Mouse (Mus musculus): ENCODE data around the gene Atxn3. TPM values are rescaled to one million over a fixed set of nuclear protein-coding genes. Genes with fewer than 3 reads are reported as not detected.

The Atxn3 gene
- total RNA-seq, 1 experiment: 23.0 TPM

- TF ChIP-seq ZC3H11A (IDR thresholded peaks at IDR 0.05; ENCODE audit: borderline replicate concordance, low read depth, low read length) (no peak), ZNF384 (IDR thresholded peaks at IDR 0.05; ENCODE audit: low read depth, low read length) (no peak), MAFK (IDR thresholded peaks at IDR 0.05; ENCODE audit: insufficient read depth, low read depth, low read length) (no peak), CHD2 (IDR thresholded peaks at IDR 0.05; ENCODE audit: low read depth, low read length) (no peak), HCFC1 (IDR thresholded peaks at IDR 0.05; ENCODE audit: borderline replicate concordance, insufficient read depth, low read length) (no peak)
- Histone ChIP-seq H3K9me3 (ENCODE audit: control insufficient read depth, insufficient read depth, low read depth, low read length) (no peaks in the 10 kb centered on the region), H3K4me3 (ENCODE audit: insufficient read depth in 1 of 2, low read depth in 1 of 2, low read length in 2 of 2, poor library complexity in 1 of 2, severe bottlenecking in 1 of 2) (no peak overlapping the region), H3K4me1 (ENCODE audit: control insufficient read depth in 2 of 2, insufficient read depth in 2 of 2, low read length in 2 of 2, poor library complexity in 1 of 2) (peaks cover 0 to 2% of the 10 kb centered on the region in 2 experiments; a peak in 1 of 4 replicates), H3K27ac (ENCODE audit: insufficient read depth, low read depth, low read length, poor library complexity, severe bottlenecking) (no peak overlapping the region), H3K9ac (ENCODE audit: insufficient read depth, low read depth, low read length, poor library complexity, severe bottlenecking) (no peak overlapping the region), H3K36me3 (ENCODE audit: control insufficient read depth, insufficient read depth, low read length, poor library complexity, severe bottlenecking) (no peaks in the 10 kb centered on the region)
- no peak for DNase-seq (ENCODE audit: low read depth, low spot score)
- in situ Hi-C loops (cut with MboI; ENCODE audit: low sequenced_read_pairs in 2 of 2, unreplicated experiment in 2 of 2): no loop called here
Measured at GRCm38 (mm10) chr12:101899671-101900245, 58.3 kb downstream of the Atxn3 start.

GRCm38 (mm10) chr12:101898966-101899365 is 59.1 kb downstream of the Atxn3 start:
- H3K9me3 ChIP-seq (ENCODE audit: control insufficient read depth, insufficient read depth, low read depth, low read length): no peaks in the 10 kb centered on the region
- in situ Hi-C loops (cut with MboI; ENCODE audit: low sequenced_read_pairs in 2 of 2, unreplicated experiment in 2 of 2): no loop called here
- DNase-seq (ENCODE audit: low read depth, low spot score): no peak
- no peak overlapping the region for H3K9ac ChIP-seq (ENCODE audit: insufficient read depth, low read depth, low read length, poor library complexity, severe bottlenecking)
- H3K4me3 ChIP-seq (ENCODE audit: insufficient read depth in 1 of 2, low read depth in 1 of 2, low read length in 2 of 2, poor library complexity in 1 of 2, severe bottlenecking in 1 of 2): no peak overlapping the region
- H3K4me1 ChIP-seq (ENCODE audit: control insufficient read depth in 2 of 2, insufficient read depth in 2 of 2, low read length in 2 of 2, poor library complexity in 1 of 2): peaks cover 0 to 2% of the 10 kb centered on the region in 2 experiments; a peak in 1 of 4 replicates
- H3K36me3 ChIP-seq (ENCODE audit: control insufficient read depth, insufficient read depth, low read length, poor library complexity, severe bottlenecking): no peaks in the 10 kb centered on the region
- H3K27ac ChIP-seq (ENCODE audit: insufficient read depth, low read depth, low read length, poor library complexity, severe bottlenecking): no peak overlapping the region
- no peak for TF ChIP-seq MAFK (IDR thresholded peaks at IDR 0.05; ENCODE audit: insufficient read depth, low read depth, low read length)
- TF ChIP-seq HCFC1 (IDR thresholded peaks at IDR 0.05; ENCODE audit: borderline replicate concordance, insufficient read depth, low read length): no peak
- no peak for TF ChIP-seq ZC3H11A (IDR thresholded peaks at IDR 0.05; ENCODE audit: borderline replicate concordance, low read depth, low read length)
- no peak for TF ChIP-seq CHD2 (IDR thresholded peaks at IDR 0.05; ENCODE audit: low read depth, low read length)
- no peak for TF ChIP-seq ZNF384 (IDR thresholded peaks at IDR 0.05; ENCODE audit: low read depth, low read length)

GRCm38 (mm10) chr12:101897113-101897512 is 60.9 kb downstream of the Atxn3 start:
- in situ Hi-C loops (cut with MboI; ENCODE audit: low sequenced_read_pairs in 2 of 2, unreplicated experiment in 2 of 2): no loop called here
- Histone ChIP-seq H3K9me3 (ENCODE audit: control insufficient read depth, insufficient read depth, low read depth, low read length) (no peaks in the 10 kb centered on the region), H3K27ac (ENCODE audit: insufficient read depth, low read depth, low read length, poor library complexity, severe bottlenecking) (no peak overlapping the region), H3K4me3 (ENCODE audit: insufficient read depth in 1 of 2, low read depth in 1 of 2, low read length in 2 of 2, poor library complexity in 1 of 2, severe bottlenecking in 1 of 2) (no peak overlapping the region), H3K4me1 (ENCODE audit: control insufficient read depth in 2 of 2, insufficient read depth in 2 of 2, low read length in 2 of 2, poor library complexity in 1 of 2) (peaks cover 0 to 2% of the 10 kb centered on the region in 2 experiments; a peak in 1 of 4 replicates), H3K9ac (ENCODE audit: insufficient read depth, low read depth, low read length, poor library complexity, severe bottlenecking) (no peak overlapping the region), H3K36me3 (ENCODE audit: control insufficient read depth, insufficient read depth, low read length, poor library complexity, severe bottlenecking) (no peaks in the 10 kb centered on the region)
- no peak for DNase-seq (ENCODE audit: low read depth, low spot score)
- TF ChIP-seq HCFC1 (IDR thresholded peaks at IDR 0.05; ENCODE audit: borderline replicate concordance, insufficient read depth, low read length) (no peak), ZNF384 (IDR thresholded peaks at IDR 0.05; ENCODE audit: low read depth, low read length) (no peak), MAFK (IDR thresholded peaks at IDR 0.05; ENCODE audit: insufficient read depth, low read depth, low read length) (no peak), ZC3H11A (IDR thresholded peaks at IDR 0.05; ENCODE audit: borderline replicate concordance, low read depth, low read length) (no peak), CHD2 (IDR thresholded peaks at IDR 0.05; ENCODE audit: low read depth, low read length) (no peak)

GRCm38 (mm10) chr12:101893296-101893695 is 64.8 kb downstream of the Atxn3 start:
- Histone ChIP-seq H3K9ac (ENCODE audit: insufficient read depth, low read depth, low read length, poor library complexity, severe bottlenecking) (no peak overlapping the region), H3K9me3 (ENCODE audit: control insufficient read depth, insufficient read depth, low read depth, low read length) (no peaks in the 10 kb centered on the region), H3K36me3 (ENCODE audit: control insufficient read depth, insufficient read depth, low read length, poor library complexity, severe bottlenecking) (no peaks in the 10 kb centered on the region; the same call in 1 of the 2 replicates), H3K4me3 (ENCODE audit: insufficient read depth in 1 of 2, low read depth in 1 of 2, low read length in 2 of 2, poor library complexity in 1 of 2, severe bottlenecking in 1 of 2) (no peak overlapping the region), H3K4me1 (ENCODE audit: control insufficient read depth in 2 of 2, insufficient read depth in 2 of 2, low read length in 2 of 2, poor library complexity in 1 of 2) (peaks cover 0 to 2% of the 10 kb centered on the region in 2 experiments; a peak in 1 of 4 replicates), H3K27ac (ENCODE audit: insufficient read depth, low read depth, low read length, poor library complexity, severe bottlenecking) (no peak overlapping the region)
- in situ Hi-C loops (cut with MboI; ENCODE audit: low sequenced_read_pairs in 2 of 2, unreplicated experiment in 2 of 2): no loop called here
- DNase-seq (ENCODE audit: low read depth, low spot score): no peak
- TF ChIP-seq ZNF384 (IDR thresholded peaks at IDR 0.05; ENCODE audit: low read depth, low read length) (no peak), HCFC1 (IDR thresholded peaks at IDR 0.05; ENCODE audit: borderline replicate concordance, insufficient read depth, low read length) (no peak), ZC3H11A (IDR thresholded peaks at IDR 0.05; ENCODE audit: borderline replicate concordance, low read depth, low read length) (no peak), MAFK (IDR thresholded peaks at IDR 0.05; ENCODE audit: insufficient read depth, low read depth, low read length) (no peak), CHD2 (IDR thresholded peaks at IDR 0.05; ENCODE audit: low read depth, low read length) (no peak)
